Mouse (Mus musculus) C2C12 (cell line): ENCODE results near the gene Fbxl5. TPM values are rescaled to one million over a fixed set of nuclear protein-coding genes. Genes with fewer than 3 reads are reported as not detected.
A peak's percentile ranks its signal among the peaks of the same experiment; 100 is the strongest.

Experiments
- H3K27me3 ChIP-seq: one replicate; pipeline ENCODE4 v1.6.1; 2011; ENCODE audit not compliant: control insufficient read depth, insufficient read depth, insufficient read length
- H3K36me3 ChIP-seq: one replicate; pipeline ENCODE4 v1.6.1; 2011; ENCODE audit not compliant: control insufficient read depth, insufficient read depth
- H3K4me3 ChIP-seq: one replicate; pipeline ENCODE4 v1.5.1; 2011; ENCODE audit warnings: mild to moderate bottlenecking, control low read depth; ENCODE audit not compliant: poor library complexity, insufficient read depth, severe bottlenecking
- H3K79me2 ChIP-seq: one replicate; pipeline ENCODE4 v1.6.1; 2011; ENCODE audit not compliant: control insufficient read depth, insufficient read depth
- H3K79me3 ChIP-seq: one replicate; pipeline ENCODE4 v1.6.1; 2011; ENCODE audit warnings: low read depth, control low read depth
- H3ac ChIP-seq: one replicate; pipeline ENCODE3; 2011; ENCODE audit warnings: low read depth; ENCODE audit not compliant: control insufficient read depth, insufficient read length
- CEBPB ChIP-seq: IDR thresholded peaks from one replicate; pipeline ENCODE4 v1.6.1; 2011; ENCODE audit warnings: low read depth, mild to moderate bottlenecking, control low read depth, moderate library complexity
- CTCF ChIP-seq: IDR thresholded peaks from one replicate; pipeline ENCODE4 v1.5.1; 2011; ENCODE audit not compliant: control insufficient read depth, insufficient read depth, insufficient read length
- FOSL1 ChIP-seq: IDR thresholded peaks from one replicate; pipeline ENCODE4 v1.8.0; 2011; ENCODE audit warnings: mild to moderate bottlenecking, low read length; ENCODE audit not compliant: poor library complexity, insufficient read depth, severe bottlenecking
- MAX ChIP-seq: IDR thresholded peaks from one replicate; pipeline ENCODE4 v1.6.1; 2011; ENCODE audit warnings: mild to moderate bottlenecking, control low read depth
- MYOD1 ChIP-seq: IDR thresholded peaks from one replicate; pipeline ENCODE4 v1.6.1; 2011; ENCODE audit warnings: low read depth; ENCODE audit not compliant: control insufficient read depth, insufficient read length
- MYOG ChIP-seq: IDR thresholded peaks from one replicate; pipeline ENCODE4 v1.6.1; 2011; ENCODE audit not compliant: control insufficient read depth, insufficient read length; ENCODE audit errors: extremely low read depth
- USF1 ChIP-seq: IDR thresholded peaks from one replicate; pipeline ENCODE4 v1.6.1; 2011; ENCODE audit warnings: low read depth, mild to moderate bottlenecking, control low read depth, moderate library complexity
- polyA plus RNA-seq: library from polyadenylated mRNA; unstranded; fragments of >200 nt; fragmentation: generic; extraction: Trizol; gene quantifications from one replicate; pipeline ENCODE4 v1.2.1, GENCODE M21; 2012; ENCODE audit warnings: missing spikeins

Fbxl5 gene
- polyA plus RNA-seq, 1 experiment = 10.5 TPM

- H3K79me2 ChIP-seq = no peaks in the 10 kb centered on the region
- H3K4me3 ChIP-seq = no peak overlapping the region
- H3K36me3 ChIP-seq = no peaks in the 10 kb centered on the region
- no peaks in the 10 kb centered on the region for H3K27me3 ChIP-seq
- no peak overlapping the region for H3ac ChIP-seq
- TF ChIP-seq USF1 (no peak), CTCF (no peak), MYOD1 (no peak), CEBPB (peak; percentile 68)
- H3K79me3 ChIP-seq = no peaks in the 10 kb centered on the region
Observed at GRCm38 (mm10) chr5:43787976-43788752, 33.3 kb downstream of the Fbxl5 start.

DNA sequence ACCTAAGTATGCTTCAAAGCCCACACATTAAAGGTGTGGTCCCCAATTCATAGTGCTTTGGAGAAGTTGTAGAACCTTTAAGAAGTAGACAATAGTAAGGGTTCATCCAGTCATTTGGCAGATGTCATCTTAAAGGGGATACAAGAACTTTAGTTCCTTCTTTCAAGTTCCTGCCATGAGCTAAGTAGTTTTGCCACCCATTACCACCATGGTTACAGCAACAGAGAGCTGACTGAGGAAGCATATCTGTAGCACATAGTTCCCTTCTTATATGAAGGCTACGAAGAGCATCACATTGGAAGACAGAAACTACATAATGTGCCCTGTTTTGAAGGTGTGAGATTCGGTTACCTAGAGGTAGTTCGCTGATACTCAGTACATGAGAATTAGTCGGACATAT, 34.8 kb downstream of the Fbxl5 start:
- Histone ChIP-seq H3K4me3 (no peak overlapping the region), H3K27me3 (no peaks in the 10 kb centered on the region), H3ac (no peak overlapping the region), H3K36me3 (no peaks in the 10 kb centered on the region), H3K79me3 (peaks cover 2% of the 10 kb centered on the region), H3K79me2 (peaks cover 3% of the 10 kb centered on the region)
- no peak for TF ChIP-seq CTCF
- TF ChIP-seq FOSL1 = no peak
- TF ChIP-seq USF1 = no peak
- no peak for TF ChIP-seq MAX
- no peak for TF ChIP-seq MYOG

GRCm38 (mm10) chr5:43783996-43784395, 37.4 kb downstream of the Fbxl5 start:
- no peaks in the 10 kb centered on the region for H3K36me3 ChIP-seq
- TF ChIP-seq MYOD1 (no peak), USF1 (no peak), CTCF (no peak), MYOG (no peak), FOSL1 (no peak), MAX (no peak), CEBPB (no peak)
- no peaks in the 10 kb centered on the region for H3K27me3 ChIP-seq
- H3K79me2 ChIP-seq = peaks cover 29% of the 10 kb centered on the region
- H3K79me3 ChIP-seq = peaks cover 25% of the 10 kb centered on the region
- no peak overlapping the region for H3K4me3 ChIP-seq
- no peak overlapping the region for H3ac ChIP-seq

DNA sequence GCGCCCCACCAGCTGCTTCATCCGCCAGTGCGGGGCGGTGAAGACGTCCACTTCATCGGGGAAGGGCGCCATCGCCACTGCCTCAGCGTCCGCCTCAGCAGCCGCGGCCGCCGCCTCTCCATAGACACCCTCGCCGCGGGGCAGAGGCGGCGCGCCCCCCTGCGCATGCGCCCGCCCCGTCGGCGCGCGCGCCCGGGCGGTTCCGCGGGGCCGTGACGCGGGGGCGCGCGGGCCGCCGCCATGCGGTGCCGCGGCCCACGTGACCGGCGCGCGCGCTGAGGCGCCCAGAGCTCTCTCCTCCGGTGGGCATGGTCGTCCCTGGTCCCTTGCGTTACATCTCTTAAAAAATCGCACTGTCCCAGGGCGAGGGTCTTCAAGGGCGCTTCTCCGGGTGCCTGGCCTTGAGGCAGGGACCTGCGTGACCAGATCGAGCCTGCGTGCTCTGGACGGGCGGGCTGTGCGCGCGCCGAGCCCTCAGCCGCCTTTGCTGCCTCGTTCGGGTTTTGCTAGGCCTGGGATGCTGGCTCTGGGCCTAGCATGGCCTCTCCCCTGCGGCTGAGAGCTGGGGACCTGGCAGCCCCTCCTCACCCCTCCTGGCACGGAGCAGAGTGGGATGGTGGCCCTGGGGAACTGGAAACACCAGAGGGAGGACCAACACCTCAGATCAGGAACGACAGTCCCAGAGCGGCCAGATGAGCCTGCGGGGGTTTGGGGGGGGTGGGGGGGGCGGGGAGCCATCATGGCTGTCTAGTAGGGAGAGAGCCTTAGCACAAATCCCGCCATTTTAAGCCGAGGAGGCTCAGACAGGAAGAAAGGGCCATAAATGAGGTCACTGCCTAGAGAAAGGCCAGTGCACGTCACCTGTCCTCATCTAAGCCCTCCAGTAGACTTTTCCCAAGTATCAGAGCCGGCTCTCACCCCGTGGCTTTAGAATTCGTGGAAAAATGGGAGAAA, 39.2 kb downstream of the Fbxl5 start:
- H3K79me3 ChIP-seq = peaks cover 41% of the 10 kb centered on the region
- H3K79me2 ChIP-seq = peaks cover 47% of the 10 kb centered on the region
- H3ac ChIP-seq = peak overlapping the region; percentile 96
- no peaks in the 10 kb centered on the region for H3K36me3 ChIP-seq
- TF ChIP-seq MYOD1 = no peak
- peak; percentile 85 for TF ChIP-seq USF1
- TF ChIP-seq CEBPB = no peak
- TF ChIP-seq FOSL1 = no peak
- TF ChIP-seq MYOG = no peak
- no peak for TF ChIP-seq CTCF
- TF ChIP-seq MAX = peak; percentile 72
- H3K4me3 ChIP-seq = peak overlapping the region; percentile 63
- no peaks in the 10 kb centered on the region for H3K27me3 ChIP-seq

DNA sequence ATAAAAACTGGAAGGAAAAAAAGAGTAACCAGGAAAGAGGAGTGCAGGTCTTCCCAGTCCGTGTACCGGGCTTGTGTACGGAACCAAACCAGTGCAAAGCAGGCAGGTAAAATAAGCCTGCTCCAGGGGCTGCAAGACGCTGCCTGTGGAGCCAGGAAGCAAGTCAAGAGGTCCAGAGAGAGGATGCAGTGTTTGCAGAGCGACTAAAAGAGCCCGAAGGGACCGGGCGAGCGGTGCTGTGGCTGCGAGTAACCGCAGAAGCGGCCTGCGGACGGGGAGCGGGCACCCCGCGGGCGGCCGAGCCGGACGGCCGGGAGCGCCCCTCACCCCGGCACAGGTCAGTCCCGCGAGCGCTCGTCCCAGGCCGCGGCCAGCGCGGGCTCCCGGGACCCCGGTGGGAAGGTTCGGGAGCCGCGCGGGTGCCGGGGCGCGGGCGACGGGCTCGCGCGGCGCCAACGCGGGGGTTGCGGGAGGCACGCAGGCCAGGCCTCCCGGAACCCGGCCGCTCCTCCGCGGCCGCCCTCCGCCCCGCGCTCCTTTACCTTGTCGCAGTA, 39.9 kb downstream of the Fbxl5 start:
- Histone ChIP-seq H3K36me3 (no peaks in the 10 kb centered on the region), H3K27me3 (no peaks in the 10 kb centered on the region)

More for the DNA sequence above, 39.9 kb downstream of the Fbxl5 start:
- Histone ChIP-seq H3ac (peak overlapping the region; percentile 96), H3K79me2 (peaks cover 54% of the 10 kb centered on the region), H3K4me3 (peak overlapping the region; percentile 63), H3K79me3 (peaks cover 49% of the 10 kb centered on the region)
- no peak for TF ChIP-seq CEBPB
- no peak for TF ChIP-seq MYOD1
- TF ChIP-seq MYOG = no peak
- no peak for TF ChIP-seq USF1
- TF ChIP-seq MAX = no peak
- TF ChIP-seq FOSL1 = no peak
- no peak for TF ChIP-seq CTCF
